Mouse (Mus musculus): ENCODE results near the gene Matn4. TPM values are rescaled to one million over a fixed set of nuclear protein-coding genes. Genes with fewer than 3 reads are reported as not detected.

Gene Matn4
- polyA plus RNA-seq, 1 experiment from 2014 or later: not detected

GRCm38 (mm10) chr2:164377478-164378426, 27.2 kb downstream of the Matn4 start:
- ATAC-seq (replicated peaks; ENCODE audit: low FRiP score) (no peak), DNase-seq (ENCODE audit: low spot score) (no peak)
- Histone ChIP-seq H3K9me3 (ENCODE audit: control insufficient read depth, low read length) (no peaks in the 10 kb centered on the region), H3K36me3 (ENCODE audit: control insufficient read depth, insufficient read depth, low read length) (no peaks in the 10 kb centered on the region), H3K27me3 (ENCODE audit: control insufficient read depth, insufficient read depth, low read length) (no peaks in the 10 kb centered on the region), H3K4me2 (ENCODE audit: low read depth, low read length, severe bottlenecking) (no peak overlapping the region), H3K9ac (ENCODE audit: low read length) (no peak overlapping the region), H3K4me3 (ENCODE audit: low read depth, low read length) (no peak overlapping the region), H3K4me1 (replicated peaks; ENCODE audit: control insufficient read depth, insufficient read depth, low read length) (no peaks in the 10 kb centered on the region), H3K27ac (ENCODE audit: low read depth, low read length) (no peak overlapping the region)
- WGBS: 90% methylated on average over 15 of the region's 15 CpGs

GRCm38 (mm10) chr2:164373187-164373586, 31.8 kb downstream of the Matn4 start:
- Histone ChIP-seq H3K9ac (ENCODE audit: low read length) (no peak overlapping the region), H3K36me3 (ENCODE audit: control insufficient read depth, insufficient read depth, low read length) (no peaks in the 10 kb centered on the region), H3K27me3 (ENCODE audit: control insufficient read depth, insufficient read depth, low read length) (no peaks in the 10 kb centered on the region), H3K4me3 (ENCODE audit: low read depth, low read length) (no peak overlapping the region), H3K9me3 (ENCODE audit: control insufficient read depth, low read length) (no peaks in the 10 kb centered on the region), H3K27ac (ENCODE audit: low read depth, low read length) (no peak overlapping the region), H3K4me2 (ENCODE audit: low read depth, low read length, severe bottlenecking) (no peak overlapping the region), H3K4me1 (replicated peaks; ENCODE audit: control insufficient read depth, insufficient read depth, low read length) (no peaks in the 10 kb centered on the region)
- 60% methylated on average over 4 of the region's 4 CpGs for WGBS
- ATAC-seq (replicated peaks; ENCODE audit: low FRiP score) (no peak), DNase-seq (ENCODE audit: low spot score) (no peak)

- Histone ChIP-seq H3K36me3 (ENCODE audit: control insufficient read depth, insufficient read depth, low read length) (no peaks in the 10 kb centered on the region), H3K4me3 (ENCODE audit: low read depth, low read length) (no peak overlapping the region), H3K9me3 (ENCODE audit: control insufficient read depth, low read length) (no peaks in the 10 kb centered on the region), H3K4me1 (replicated peaks; ENCODE audit: control insufficient read depth, insufficient read depth, low read length) (no peaks in the 10 kb centered on the region), H3K27ac (ENCODE audit: low read depth, low read length) (no peak overlapping the region), H3K9ac (ENCODE audit: low read length) (no peak overlapping the region), H3K4me2 (ENCODE audit: low read depth, low read length, severe bottlenecking) (no peak overlapping the region), H3K27me3 (ENCODE audit: control insufficient read depth, insufficient read depth, low read length) (no peaks in the 10 kb centered on the region)
- DNase-seq (ENCODE audit: low spot score) (no peak), ATAC-seq (replicated peaks; ENCODE audit: low FRiP score) (no peak)
- WGBS: 44% methylated on average over 3 of the region's 3 CpGs
Observed at GRCm38 (mm10) chr2:164372408-164373053, 32.4 kb downstream of the Matn4 start.

GRCm38 (mm10) chr2:164371371-164371770, 33.6 kb downstream of the Matn4 start:
- ATAC-seq (replicated peaks; ENCODE audit: low FRiP score) (no peak), DNase-seq (ENCODE audit: low spot score) (no peak)
- no peaks in the 10 kb centered on the region for H3K36me3 ChIP-seq (ENCODE audit: control insufficient read depth, insufficient read depth, low read length)
- no peaks in the 10 kb centered on the region for H3K9me3 ChIP-seq (ENCODE audit: control insufficient read depth, low read length)
- 85% methylated on average over 3 of the region's 3 CpGs for WGBS
- no peak overlapping the region for H3K4me3 ChIP-seq (ENCODE audit: low read depth, low read length)
- no peaks in the 10 kb centered on the region for H3K27me3 ChIP-seq (ENCODE audit: control insufficient read depth, insufficient read depth, low read length)
- H3K4me1 ChIP-seq (replicated peaks; ENCODE audit: control insufficient read depth, insufficient read depth, low read length): no peaks in the 10 kb centered on the region
- H3K9ac ChIP-seq (ENCODE audit: low read length): no peak overlapping the region
- no peak overlapping the region for H3K27ac ChIP-seq (ENCODE audit: low read depth, low read length)
- H3K4me2 ChIP-seq (ENCODE audit: low read depth, low read length, severe bottlenecking): no peak overlapping the region

GRCm38 (mm10) chr2:164368620-164369105, 36.3 kb downstream of the Matn4 start:
- ATAC-seq (replicated peaks; ENCODE audit: low FRiP score) (no peak), DNase-seq (ENCODE audit: low spot score) (no peak)
- Histone ChIP-seq H3K4me1 (replicated peaks; ENCODE audit: control insufficient read depth, insufficient read depth, low read length) (no peaks in the 10 kb centered on the region), H3K9ac (ENCODE audit: low read length) (no peak overlapping the region), H3K4me3 (ENCODE audit: low read depth, low read length) (no peak overlapping the region), H3K27me3 (ENCODE audit: control insufficient read depth, insufficient read depth, low read length) (no peaks in the 10 kb centered on the region), H3K4me2 (ENCODE audit: low read depth, low read length, severe bottlenecking) (no peak overlapping the region), H3K36me3 (ENCODE audit: control insufficient read depth, insufficient read depth, low read length) (no peaks in the 10 kb centered on the region), H3K27ac (ENCODE audit: low read depth, low read length) (no peak overlapping the region), H3K9me3 (ENCODE audit: control insufficient read depth, low read length) (no peaks in the 10 kb centered on the region)
- WGBS: 88% methylated on average over 6 of the region's 6 CpGs

- 74% methylated on average over 3 of the region's 3 CpGs for WGBS
Observed at GRCm38 (mm10) chr2:164366947-164367346, 38.0 kb downstream of the Matn4 start.

GRCm38 (mm10) chr2:164360974-164361657, 43.8 kb downstream of the Matn4 start:
- H3K9me3 ChIP-seq (ENCODE audit: control insufficient read depth, low read length): no peaks in the 10 kb centered on the region

More at GRCm38 (mm10) chr2:164366947-164367346, 38.0 kb downstream of the Matn4 start:
- Histone ChIP-seq H3K27ac (ENCODE audit: low read depth, low read length) (no peak overlapping the region), H3K36me3 (ENCODE audit: control insufficient read depth, insufficient read depth, low read length) (no peaks in the 10 kb centered on the region), H3K4me1 (replicated peaks; ENCODE audit: control insufficient read depth, insufficient read depth, low read length) (no peaks in the 10 kb centered on the region), H3K4me3 (ENCODE audit: low read depth, low read length) (no peak overlapping the region), H3K9me3 (ENCODE audit: control insufficient read depth, low read length) (no peaks in the 10 kb centered on the region), H3K4me2 (ENCODE audit: low read depth, low read length, severe bottlenecking) (no peak overlapping the region), H3K9ac (ENCODE audit: low read length) (no peak overlapping the region), H3K27me3 (ENCODE audit: control insufficient read depth, insufficient read depth, low read length) (no peaks in the 10 kb centered on the region)
- ATAC-seq (replicated peaks; ENCODE audit: low FRiP score) (no peak), DNase-seq (ENCODE audit: low spot score) (no peak)

GRCm38 (mm10) chr2:164359668-164360067, 45.3 kb downstream of the Matn4 start:
- Histone ChIP-seq H3K4me3 (ENCODE audit: low read depth, low read length) (no peak overlapping the region), H3K4me2 (ENCODE audit: low read depth, low read length, severe bottlenecking) (no peak overlapping the region), H3K36me3 (ENCODE audit: control insufficient read depth, insufficient read depth, low read length) (no peaks in the 10 kb centered on the region), H3K27me3 (ENCODE audit: control insufficient read depth, insufficient read depth, low read length) (no peaks in the 10 kb centered on the region), H3K9ac (ENCODE audit: low read length) (no peak overlapping the region), H3K27ac (ENCODE audit: low read depth, low read length) (no peak overlapping the region), H3K9me3 (ENCODE audit: control insufficient read depth, low read length) (no peaks in the 10 kb centered on the region), H3K4me1 (replicated peaks; ENCODE audit: control insufficient read depth, insufficient read depth, low read length) (no peaks in the 10 kb centered on the region)
- 84% methylated on average over 5 of the region's 5 CpGs for whole genome bisulfite sequencing
- DNase-seq (ENCODE audit: low spot score): no peak
- no peak for ATAC-seq (replicated peaks; ENCODE audit: low FRiP score)

More at GRCm38 (mm10) chr2:164360974-164361657, 43.8 kb downstream of the Matn4 start:
- H3K4me1 ChIP-seq (replicated peaks; ENCODE audit: control insufficient read depth, insufficient read depth, low read length): no peaks in the 10 kb centered on the region
- WGBS: 30% methylated on average over 13 of the region's 13 CpGs
- H3K27ac ChIP-seq (ENCODE audit: low read depth, low read length): no peak overlapping the region
- H3K4me2 ChIP-seq (ENCODE audit: low read depth, low read length, severe bottlenecking): no peak overlapping the region
- no peak for ATAC-seq (replicated peaks; ENCODE audit: low FRiP score)
- no peak overlapping the region for H3K4me3 ChIP-seq (ENCODE audit: low read depth, low read length)
- DNase-seq (ENCODE audit: low spot score): no peak
- H3K27me3 ChIP-seq (ENCODE audit: control insufficient read depth, insufficient read depth, low read length): no peaks in the 10 kb centered on the region
- no peaks in the 10 kb centered on the region for H3K36me3 ChIP-seq (ENCODE audit: control insufficient read depth, insufficient read depth, low read length)
- H3K9ac ChIP-seq (ENCODE audit: low read length): no peak overlapping the region
